Mouse (Mus musculus) kidney, postnatal 36 days (tissue): ENCODE measurements at regions not wholly inside any gene's neighbourhood (a gene's known extent, or its start where the extent isn't known, plus 50 kb on each side); places are given as distances from the start of the nearest gene placed in this dataset.
"Not testable (repeated sequence)": the region's sequence is repeated elsewhere in the genome, so short reads cannot be mapped to it uniquely, and the experiment has no call there.

Source experiments
- DNase-seq, 2 experiments: peaks; one replicate each; pipeline ENCODE4 v3.0.0; 2021 to 2022; ENCODE audit warnings: mixed read lengths in 2 of 2

GRCm38 (mm10) chr2:72619446-72619845 is 143.5 kb downstream of the Cdca7 start:
- DNase-seq = no peak

- DNase-seq = no peak
These were observed 144.3 kb downstream of the Cdca7 start for GRCm38 (mm10) chr2:72620182-72620652.

GRCm38 (mm10) chr2:72627915-72628314 is 152.0 kb downstream of the Cdca7 start:
- no peak for DNase-seq

- DNase-seq = peak in 1 of 2 experiments; percentile 20
These were observed 152.9 kb downstream of the Cdca7 start for GRCm38 (mm10) chr2:72628626-72629470.

- no peak for DNase-seq
These were observed 153.9 kb downstream of the Cdca7 start for GRCm38 (mm10) chr2:72629691-72630461.

GRCm38 (mm10) chr2:72637881-72638620 is 162.1 kb downstream of the Cdca7 start:
- DNase-seq = no peak

- DNase-seq = no peak
These were observed 163.1 kb downstream of the Cdca7 start for GRCm38 (mm10) chr2:72639022-72639421.

GRCm38 (mm10) chr2:72641228-72641627 is 165.3 kb downstream of the Cdca7 start:
- DNase-seq = no peak

GRCm38 (mm10) chr2:72644151-72644843 is 168.3 kb downstream of the Cdca7 start:
- no peak for DNase-seq

GRCm38 (mm10) chr2:72647642-72648041 is 171.7 kb downstream of the Cdca7 start:
- no peak for DNase-seq

- DNase-seq = no peak
These were observed 172.3 kb downstream of the Cdca7 start for GRCm38 (mm10) chr2:72648294-72648693.

GRCm38 (mm10) chr2:72655864-72656263 is 179.9 kb downstream of the Cdca7 start:
- DNase-seq = peak; percentile 16 to 59

- no peak for DNase-seq
These were observed 181.4 kb downstream of the Cdca7 start for GRCm38 (mm10) chr2:72657101-72657920.

GRCm38 (mm10) chr2:72662396-72662795 is 186.4 kb downstream of the Cdca7 start:
- DNase-seq = no peak

- DNase-seq = no peak
These were observed 187.2 kb downstream of the Cdca7 start for GRCm38 (mm10) chr2:72662979-72663780.

- DNase-seq = not testable (repeated sequence)
These were observed 191.4 kb downstream of the Cdca7 start for GRCm38 (mm10) chr2:72667396-72667795.

- DNase-seq = no peak
These were observed 197.2 kb downstream of the Cdca7 start for GRCm38 (mm10) chr2:72672908-72673901.

GRCm38 (mm10) chr2:72674229-72674628 is 198.3 kb downstream of the Cdca7 start:
- peak; percentile 4 to 18 for DNase-seq

GRCm38 (mm10) chr2:72674856-72675440 is 199.0 kb downstream of the Cdca7 start:
- no peak for DNase-seq
